Mouse (Mus musculus) granulocyte monocyte progenitor cell, adult 5-6 weeks (primary cell): Measurements from ENCODE around the gene Ncbp2. TPM values are rescaled to one million over a fixed set of nuclear protein-coding genes. Genes with fewer than 3 reads are reported as not detected.

ENCODE experiments used
- ATAC-seq: replicated peaks from 2 replicates; pipeline ENCODE4 v1.8.0; 2016; ENCODE audit warnings: mild to moderate bottlenecking, moderate TSS enrichment, inconsistent platforms; ENCODE audit not compliant: poor library complexity, severe bottlenecking
- total RNA-seq, 2 experiments: library from RNA; stranded (forward) in 1 of 2; stranded (reverse) in 1 of 2; fragments of 200-712, 200-1000 nt in 1 of 2; fragments of >200 nt in 1 of 2; fragmentation: Nextera tagmentation in 1 of 2; gene quantifications; 2 replicates each; pipeline ENCODE4 v1.2.3; 2014 to 2017

Ncbp2 gene
- total RNA-seq, 2 experiments from 2014 or later, result 47.4 to 62.0 TPM

GRCm38 (mm10) chr16:32002509-32003477 lies 54.5 kb downstream of the Ncbp2 start, which contains the start of gene Senp5:
TSS of gene Senp5 (minus strand) at chr16:32003287.
- peak; percentile 98 for ATAC-seq

GRCm38 (mm10) chr16:32004731-32005130 lies 56.4 kb downstream of the Ncbp2 start:
- no peak for ATAC-seq

- ATAC-seq, result no peak
These were observed 60.4 kb downstream of the Ncbp2 start for GRCm38 (mm10) chr16:32008529-32009293.

- 0 out of 2 replicates have a peak, but pooled peaks have one; percentile 17 for ATAC-seq
These were observed 61.6 kb downstream of the Ncbp2 start for GRCm38 (mm10) chr16:32009913-32010312.

- ATAC-seq, result no peak
These were observed 62.0 kb downstream of the Ncbp2 start for GRCm38 (mm10) chr16:32010330-32010729.

Other genes starting within 250 kb of the Ncbp2 start
- gene Meltf, start 69.7 kb upstream of the Ncbp2 start, total RNA-seq (2014; fragmentation: Nextera tagmentation), result 0.17 TPM in 1 of 2 replicates, not detected in the other
- gene Meltf, start 69.7 kb upstream of the Ncbp2 start, total RNA-seq (2017), result not detected in 2 replicates
- 0.47 TPM in 1 of 2 replicates, not detected in the other for gene Pigz, start 14.7 kb upstream of the Ncbp2 start, total RNA-seq (2014; fragmentation: Nextera tagmentation)
- gene Pigz, start 14.7 kb upstream of the Ncbp2 start, total RNA-seq (2017), result not detected in 2 replicates
- gene 0610012G03Rik, start within 50 bp of the Ncbp2 start, total RNA-seq (2014; fragmentation: Nextera tagmentation), result 26.4 and 32.7 TPM in 2 replicates
- gene 0610012G03Rik, start within 50 bp of the Ncbp2 start, total RNA-seq (2017), result 12.9 and 24.1 TPM in 2 replicates
- 26.5 and 27.3 TPM in 2 replicates for gene Senp5, start 54.8 kb downstream of the Ncbp2 start, total RNA-seq (2014; fragmentation: Nextera tagmentation)
- 19.6 and 21.6 TPM in 2 replicates for gene Senp5, start 54.8 kb downstream of the Ncbp2 start, total RNA-seq (2017)
- gene Pak2, start 130.8 kb downstream of the Ncbp2 start, total RNA-seq (2014; fragmentation: Nextera tagmentation), result 65.0 and 67.3 TPM in 2 replicates
- gene Pak2, start 130.8 kb downstream of the Ncbp2 start, total RNA-seq (2017), result 54.2 and 54.9 TPM in 2 replicates
- gene Pigx, start 151.2 kb downstream of the Ncbp2 start, total RNA-seq (2014; fragmentation: Nextera tagmentation), result 84.7 and 88.8 TPM in 2 replicates
- 46.6 and 75.6 TPM in 2 replicates for gene Pigx, start 151.2 kb downstream of the Ncbp2 start, total RNA-seq (2017)
- gene Cep19, start 151.3 kb downstream of the Ncbp2 start, total RNA-seq (2014; fragmentation: Nextera tagmentation), result 9.9 and 18.8 TPM in 2 replicates
- 27.0 and 36.8 TPM in 2 replicates for gene Cep19, start 151.3 kb downstream of the Ncbp2 start, total RNA-seq (2017)
- 185 and 192 TPM in 2 replicates for gene Nrros, start 217.1 kb downstream of the Ncbp2 start, total RNA-seq (2014; fragmentation: Nextera tagmentation)
- 110 and 119 TPM in 2 replicates for gene Nrros, start 217.1 kb downstream of the Ncbp2 start, total RNA-seq (2017)
- 102 and 159 TPM in 2 replicates for gene Bex6, start 231.3 kb downstream of the Ncbp2 start, total RNA-seq (2014; fragmentation: Nextera tagmentation)
- 86.7 and 90.4 TPM in 2 replicates for gene Bex6, start 231.3 kb downstream of the Ncbp2 start, total RNA-seq (2017)